Mouse (Mus musculus) myocyte (in vitro differentiated cells): ENCODE measurements at regions not wholly inside any gene's neighbourhood (a gene's known extent, or its start where the extent isn't known, plus 50 kb on each side); places are given as distances from the start of the nearest gene placed in this dataset.

Source experiments
- CEBPB ChIP-seq: IDR thresholded peaks from 2 replicates; pipeline ENCODE4 v1.6.1; 2011; ENCODE audit warnings: mild to moderate bottlenecking, moderate library complexity; ENCODE audit not compliant: poor library complexity, insufficient read depth, severe bottlenecking
- MAX ChIP-seq: IDR thresholded peaks from one replicate; pipeline ENCODE4 v1.6.1; 2011; ENCODE audit warnings: low read depth, mild to moderate bottlenecking, control low read depth
- MYOD1 ChIP-seq, 3 experiments: IDR thresholded peaks; one replicate each; pipeline ENCODE4 v1.6.1; 2011; ENCODE audit warnings: control low read depth in 2 of 3, low read depth in 2 of 3, mild to moderate bottlenecking in 2 of 3, moderate library complexity in 1 of 3; ENCODE audit not compliant: insufficient read length in 2 of 3, control insufficient read depth in 1 of 3
- POLR2A ChIP-seq: IDR thresholded peaks from one replicate; pipeline ENCODE4 v1.6.1; 2011; ENCODE audit warnings: low read depth, mild to moderate bottlenecking, control low read depth, moderate library complexity; ENCODE audit not compliant: insufficient read length
- POLR2AphosphoS2 ChIP-seq: IDR thresholded peaks from one replicate; pipeline ENCODE4 v1.6.1; 2011; ENCODE audit warnings: low read depth, control low read depth; ENCODE audit not compliant: insufficient read length
- SRF ChIP-seq: IDR thresholded peaks from one replicate; pipeline ENCODE4 v1.6.1; 2011; ENCODE audit warnings: low read depth; ENCODE audit not compliant: control insufficient read depth, insufficient read length
- TCF12 ChIP-seq: IDR thresholded peaks from one replicate; pipeline ENCODE4 v1.6.1; 2011; ENCODE audit warnings: mild to moderate bottlenecking, control low read depth; ENCODE audit not compliant: poor library complexity, insufficient read depth, severe bottlenecking
- TCF3 ChIP-seq: IDR thresholded peaks from one replicate; pipeline ENCODE4 v1.6.1; 2011; ENCODE audit warnings: low read depth, control low read depth; ENCODE audit not compliant: insufficient read length
- USF1 ChIP-seq: IDR thresholded peaks from one replicate; pipeline ENCODE4 v1.6.1; 2011; ENCODE audit warnings: low read depth, mild to moderate bottlenecking, control low read depth, moderate library complexity

GRCm38 (mm10) chr1:32930381-32930780 lies 383.3 kb upstream of the Gm5415 start:
- no peak for TF ChIP-seq POLR2A
- no peak for TF ChIP-seq MYOD1 (IDR thresholded peaks at IDR 0.05; ENCODE audit: control insufficient read depth in 1 of 3, insufficient read length in 2 of 3, low read depth in 2 of 3)
- no peak for TF ChIP-seq CEBPB
- no peak for TF ChIP-seq TCF12
- TF ChIP-seq SRF = no peak
- no peak for TF ChIP-seq USF1
- no peak for TF ChIP-seq MAX
- no peak for TF ChIP-seq POLR2AphosphoS2
- no peak for TF ChIP-seq TCF3
